Mouse (Mus musculus) limb, embryonic 11.5 days (tissue): ENCODE results near the gene Lrrc28. TPM values are rescaled to one million over a fixed set of nuclear protein-coding genes. Genes with fewer than 3 reads are reported as not detected.

Experiments used
- ATAC-seq: fragments of 200-750 bp; cut with Nextera tagmentation; 2 replicates; pipeline ENCODE4 v1.8.0; 2017; ENCODE audit warnings: low read depth; ENCODE audit not compliant: insufficient number of reproducible peaks, low FRiP score, low TSS enrichment
- DNase-seq: peaks from one replicate; pipeline ENCODE4 v3.0.0-alpha.2; 2015; ENCODE audit warnings: low spot score
- H3K27ac ChIP-seq: fragments of 300-500 bp; sonication (generic); replicated peaks from 2 replicates; pipeline ENCODE4 v1.5.1; 2014; ENCODE audit warnings: low read depth, mild to moderate bottlenecking, low read length
- H3K27me3 ChIP-seq: fragments of 300-500 bp; sonication (generic); 2 replicates; pipeline ENCODE4 v1.6.1; 2014; ENCODE audit warnings: mild to moderate bottlenecking, low read length, mixed read lengths; ENCODE audit not compliant: control insufficient read depth, insufficient read depth
- H3K36me3 ChIP-seq: fragments of 300-500 bp; sonication (generic); 2 replicates; pipeline ENCODE4 v1.6.1; 2014; ENCODE audit warnings: mild to moderate bottlenecking, low read length, moderate library complexity, mixed read lengths; ENCODE audit not compliant: control insufficient read depth, insufficient read depth
- H3K4me1 ChIP-seq: fragments of 300-500 bp; sonication (generic); 2 replicates; pipeline ENCODE4 v1.6.1; 2014; ENCODE audit warnings: low read length, mixed read lengths; ENCODE audit not compliant: control insufficient read depth, insufficient read depth
- H3K4me2 ChIP-seq: fragments of 300-500 bp; sonication (generic); 2 replicates; pipeline ENCODE4 v1.6.1; 2014; ENCODE audit warnings: low read depth, mild to moderate bottlenecking, moderate library complexity; ENCODE audit not compliant: severe bottlenecking
- H3K4me3 ChIP-seq: fragments of 300-500 bp; sonication (generic); 2 replicates; pipeline ENCODE4 v1.5.1; 2014; ENCODE audit warnings: low read depth, low read length
- H3K9ac ChIP-seq: fragments of 300-500 bp; sonication (generic); 2 replicates; pipeline ENCODE4 v1.6.1; 2014; ENCODE audit warnings: mild to moderate bottlenecking, low read length
- H3K9me3 ChIP-seq: fragments of 300-500 bp; sonication (generic); 2 replicates; pipeline ENCODE4 v1.6.1; 2016; ENCODE audit warnings: low read length; ENCODE audit not compliant: control insufficient read depth
- WGBS: fragments of 180-500 bp; shearing (Covaris S2); extraction: QIAGEN DNeasy Blood & Tissue Kit; methylation state at CpG from one replicate; pipeline ENCODE4 v1.1.7; 2014; 5-methylcytosine and 5-hydroxymethylcytosine counted together
- polyA plus RNA-seq: library from polyadenylated mRNA; unstranded; fragments of >200 nt; fragmentation: Nextera tagmentation; extraction: Ambion mirVana; gene quantifications from 2 replicates; pipeline ENCODE4 v1.2.1, GENCODE M21; 2014

Lrrc28 gene
- polyA plus RNA-seq, 1 experiment from 2014 or later, result 20.9 TPM

DNA sequence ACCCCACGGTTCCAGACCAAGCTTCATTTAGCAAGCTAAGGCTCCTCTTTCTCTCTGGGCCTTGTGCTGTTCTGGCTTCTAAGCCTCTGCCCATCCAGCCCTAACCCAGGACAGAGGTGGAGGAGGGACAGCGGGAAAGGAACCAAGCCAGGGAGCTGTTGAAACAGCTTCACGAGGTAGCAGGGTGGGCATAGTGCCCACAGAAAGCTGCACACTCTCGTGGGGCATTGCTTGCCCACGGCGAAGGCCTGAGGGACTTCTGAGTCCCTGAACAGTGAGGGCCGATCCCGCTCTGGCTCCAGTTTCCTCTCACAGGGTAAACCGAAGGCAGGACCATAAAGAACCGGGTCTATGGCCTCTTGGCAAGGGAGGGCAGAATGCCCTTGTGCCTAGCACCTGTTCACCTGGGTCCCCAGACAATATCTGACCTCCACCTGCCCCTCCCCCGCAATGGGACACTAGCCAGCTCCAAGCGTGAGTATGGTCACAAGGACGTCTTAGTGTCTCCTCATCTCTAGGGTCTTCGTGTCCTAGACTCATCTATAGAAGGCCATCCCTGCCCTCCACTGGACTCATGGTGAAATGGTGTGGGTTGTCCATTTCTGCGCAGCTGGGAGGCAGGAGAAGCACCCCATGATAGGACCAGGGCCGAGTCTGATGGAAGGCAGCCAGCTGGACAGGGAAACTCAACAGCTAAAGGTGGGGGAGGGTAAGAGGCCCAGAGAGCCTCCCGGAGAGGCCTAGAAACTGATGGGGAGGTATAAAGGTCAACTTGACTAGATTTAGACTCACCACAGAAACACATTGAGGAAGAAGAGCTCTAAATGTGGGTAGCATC lies 165.3 kb downstream of the Lrrc28 start:
- H3K27ac ChIP-seq, result no peak overlapping the region
- H3K9me3 ChIP-seq, result no peaks in the 10 kb centered on the region
- no peaks in the 10 kb centered on the region for H3K36me3 ChIP-seq
- H3K9ac ChIP-seq, result no peak overlapping the region
- no peaks in the 10 kb centered on the region for H3K27me3 ChIP-seq
- ATAC-seq (no peak), DNase-seq (no peak)
- H3K4me1 ChIP-seq, result 0 out of 2 replicates have a peak, but pooled peaks cover 7% of the 10 kb centered on the region
- 86% methylated on average over 17 of the region's 17 CpGs for WGBS
- no peak overlapping the region for H3K4me3 ChIP-seq
- no peak overlapping the region for H3K4me2 ChIP-seq

DNA sequence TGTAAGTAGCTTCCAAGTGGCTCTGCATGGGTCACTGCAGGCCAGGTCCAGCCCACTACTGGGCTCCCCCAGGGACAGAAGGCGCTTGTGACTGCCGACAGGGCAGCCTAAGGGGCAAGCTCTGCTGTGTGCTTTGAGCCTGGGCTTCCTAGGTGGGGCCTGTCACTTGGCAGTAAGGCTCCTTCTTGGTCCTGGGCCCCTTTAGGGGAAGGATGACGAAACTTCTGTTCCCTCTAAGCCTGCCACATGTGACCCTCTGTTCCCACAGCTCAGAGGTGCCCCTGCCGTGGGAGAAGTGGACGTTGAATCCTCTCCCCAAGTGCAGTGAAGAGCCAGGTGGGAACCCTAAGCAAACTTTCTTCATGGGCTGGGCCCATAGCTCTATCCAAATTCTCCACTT lies 165.9 kb downstream of the Lrrc28 start:
- Histone ChIP-seq H3K27me3 (no peaks in the 10 kb centered on the region), H3K27ac (no peak overlapping the region), H3K9ac (no peak overlapping the region), H3K4me2 (no peak overlapping the region), H3K36me3 (no peaks in the 10 kb centered on the region), H3K9me3 (no peaks in the 10 kb centered on the region), H3K4me3 (no peak overlapping the region), H3K4me1 (0 out of 2 replicates have a peak, but pooled peaks cover 7% of the 10 kb centered on the region)
- 76% methylated on average over 5 of the region's 5 CpGs for WGBS
- no peak for DNase-seq
- ATAC-seq, result no peak

DNA sequence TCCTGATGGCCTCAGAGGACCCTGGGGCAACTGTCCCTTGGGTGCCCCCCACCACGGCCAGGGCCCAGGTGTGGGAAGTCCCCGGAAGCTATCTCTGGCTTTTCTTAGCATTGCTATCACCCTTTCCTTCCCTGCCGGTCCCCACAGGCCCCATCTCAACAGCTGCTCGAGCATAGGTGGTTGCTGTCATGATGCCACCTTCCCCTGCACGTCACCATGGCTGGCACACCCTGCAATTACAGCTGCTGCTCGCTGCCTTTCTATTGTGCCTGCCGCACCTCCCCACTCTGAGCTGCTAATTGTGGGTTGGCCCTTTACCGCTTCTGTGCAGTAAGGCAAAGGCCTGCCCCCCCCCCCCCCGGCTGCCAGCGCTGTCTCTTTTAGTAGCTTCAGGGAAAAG lies 167.1 kb downstream of the Lrrc28 start:
- no peaks in the 10 kb centered on the region for H3K36me3 ChIP-seq
- no peak for DNase-seq
- ATAC-seq, result no peak
- H3K9me3 ChIP-seq, result no peaks in the 10 kb centered on the region
- no peaks in the 10 kb centered on the region for H3K27me3 ChIP-seq
- H3K4me3 ChIP-seq, result no peak overlapping the region
- no peak overlapping the region for H3K9ac ChIP-seq
- H3K4me2 ChIP-seq, result no peak overlapping the region
- 64% methylated on average over 10 of the region's 10 CpGs for WGBS
- 0 out of 2 replicates have a peak, but pooled peaks cover 7% of the 10 kb centered on the region for H3K4me1 ChIP-seq
- H3K27ac ChIP-seq, result no peak overlapping the region

DNA sequence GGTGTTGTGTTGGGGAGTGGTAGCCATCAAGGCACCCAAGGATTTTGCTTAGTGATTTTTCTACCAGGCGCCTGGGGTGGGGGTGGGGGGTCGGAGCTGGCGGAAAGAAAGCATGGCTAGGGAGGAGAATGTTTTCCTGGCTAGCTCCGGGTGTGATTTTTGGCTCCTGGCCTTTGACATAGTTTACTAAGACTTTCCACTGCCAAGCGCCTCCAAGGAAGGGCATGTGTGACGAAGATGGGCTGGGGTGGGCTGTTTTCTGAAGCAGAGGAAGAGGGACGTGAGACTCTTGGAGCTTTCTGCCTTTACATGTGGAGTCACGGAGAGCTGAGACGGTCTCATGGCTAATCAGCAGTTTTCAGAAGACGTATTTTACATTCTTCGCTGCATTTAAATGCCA lies 173.8 kb downstream of the Lrrc28 start:
- H3K27ac ChIP-seq, result no peak overlapping the region
- WGBS, result 70% methylated on average over 11 of the region's 11 CpGs
- no peak for ATAC-seq
- no peak for DNase-seq
- H3K36me3 ChIP-seq, result no peaks in the 10 kb centered on the region
- H3K9ac ChIP-seq, result no peak overlapping the region
- H3K27me3 ChIP-seq, result no peaks in the 10 kb centered on the region
- no peaks in the 10 kb centered on the region for H3K9me3 ChIP-seq
- H3K4me2 ChIP-seq, result no peak overlapping the region
- no peak overlapping the region for H3K4me3 ChIP-seq
- no peaks in the 10 kb centered on the region for H3K4me1 ChIP-seq

DNA sequence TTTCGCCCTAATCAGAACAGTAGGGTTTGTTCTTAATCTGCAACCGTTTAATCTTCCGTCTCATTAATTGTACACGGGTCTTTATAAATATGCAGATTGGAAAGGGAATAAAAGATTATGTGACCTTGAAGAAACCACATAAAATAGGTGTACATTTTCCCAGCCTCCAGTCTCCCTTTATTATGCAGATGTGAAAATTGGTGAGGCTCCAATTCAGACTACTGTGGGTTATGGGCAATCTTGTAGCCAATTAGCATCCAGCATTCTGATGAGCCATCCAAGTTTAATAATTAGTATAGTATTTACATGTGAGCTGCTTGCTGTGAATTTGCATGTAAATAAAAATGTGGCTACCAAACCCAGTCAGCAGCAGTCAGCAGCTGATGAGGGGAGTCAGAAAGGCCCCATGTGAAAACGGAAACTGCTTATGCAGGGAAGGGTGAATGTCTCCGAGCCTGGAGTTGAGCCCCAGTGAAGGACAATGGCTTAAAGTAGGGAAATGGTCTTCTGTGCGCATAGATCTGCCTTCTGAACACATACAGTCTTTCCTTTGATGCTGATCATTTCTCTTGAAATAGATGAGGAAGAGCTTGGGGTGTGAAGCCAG lies 176.2 kb downstream of the Lrrc28 start:
- DNase-seq, result no peak
- no peak overlapping the region for H3K27ac ChIP-seq
- no peaks in the 10 kb centered on the region for H3K4me1 ChIP-seq
- no peak overlapping the region for H3K9ac ChIP-seq
- H3K4me2 ChIP-seq, result no peak overlapping the region
- no peak overlapping the region for H3K4me3 ChIP-seq
- H3K9me3 ChIP-seq, result no peaks in the 10 kb centered on the region
- 86% methylated on average over 7 of the region's 7 CpGs for WGBS
- ATAC-seq, result no peak
- H3K27me3 ChIP-seq, result no peaks in the 10 kb centered on the region
- H3K36me3 ChIP-seq, result no peaks in the 10 kb centered on the region

DNA sequence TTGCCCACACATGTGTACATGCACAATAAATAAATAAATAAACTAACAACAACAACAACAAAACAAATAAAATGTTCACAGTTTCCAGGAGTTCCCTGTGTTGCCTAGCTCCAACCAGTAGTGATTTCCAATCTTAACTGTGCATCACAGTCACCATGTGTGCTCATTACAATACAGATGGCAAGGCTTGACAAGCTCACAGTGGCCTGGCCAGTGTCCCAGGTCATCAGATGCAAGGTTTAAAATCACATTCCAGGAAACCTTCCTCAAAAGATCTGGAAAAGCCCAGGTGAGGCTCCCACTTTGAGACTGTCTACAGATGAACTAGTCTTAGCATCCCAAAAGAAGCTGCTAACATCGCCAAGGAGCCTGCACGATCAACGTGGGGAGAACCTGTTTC lies 176.9 kb downstream of the Lrrc28 start:
- Histone ChIP-seq H3K4me1 (no peaks in the 10 kb centered on the region), H3K4me2 (no peak overlapping the region), H3K9me3 (no peaks in the 10 kb centered on the region), H3K9ac (no peak overlapping the region), H3K27ac (no peak overlapping the region), H3K4me3 (no peak overlapping the region), H3K27me3 (no peaks in the 10 kb centered on the region), H3K36me3 (no peaks in the 10 kb centered on the region)
- DNase-seq, result no peak
- 91% methylated on average over 3 of the region's 3 CpGs for WGBS
- ATAC-seq, result no peak

DNA sequence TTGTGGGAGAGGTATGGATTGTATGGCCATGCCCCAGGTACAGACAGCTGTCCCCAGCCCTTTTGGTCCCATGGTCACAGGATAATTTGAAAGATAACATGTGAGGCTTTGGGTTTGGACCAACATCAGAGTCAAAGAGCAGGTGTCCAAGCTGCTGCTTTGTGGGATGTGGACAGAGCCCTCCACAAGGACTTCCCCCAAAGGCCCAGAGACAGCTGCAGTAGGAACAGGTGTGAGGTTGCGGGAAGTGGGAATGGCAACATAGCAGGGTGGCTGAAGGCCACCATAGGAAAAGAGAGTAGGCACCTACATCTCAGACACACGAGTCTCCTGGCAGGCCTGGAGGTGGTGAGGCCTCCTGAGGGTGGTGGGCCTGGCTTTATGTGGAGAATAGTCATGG lies 178.7 kb downstream of the Lrrc28 start:
- no peaks in the 10 kb centered on the region for H3K9me3 ChIP-seq
- H3K27me3 ChIP-seq, result no peaks in the 10 kb centered on the region
- 93% methylated on average over 2 of the region's 2 CpGs for WGBS
- no peak overlapping the region for H3K4me3 ChIP-seq
- ATAC-seq (no peak), DNase-seq (no peak)
- H3K4me2 ChIP-seq, result no peak overlapping the region
- no peak overlapping the region for H3K27ac ChIP-seq
- no peaks in the 10 kb centered on the region for H3K36me3 ChIP-seq
- no peaks in the 10 kb centered on the region for H3K4me1 ChIP-seq
- H3K9ac ChIP-seq, result no peak overlapping the region

DNA sequence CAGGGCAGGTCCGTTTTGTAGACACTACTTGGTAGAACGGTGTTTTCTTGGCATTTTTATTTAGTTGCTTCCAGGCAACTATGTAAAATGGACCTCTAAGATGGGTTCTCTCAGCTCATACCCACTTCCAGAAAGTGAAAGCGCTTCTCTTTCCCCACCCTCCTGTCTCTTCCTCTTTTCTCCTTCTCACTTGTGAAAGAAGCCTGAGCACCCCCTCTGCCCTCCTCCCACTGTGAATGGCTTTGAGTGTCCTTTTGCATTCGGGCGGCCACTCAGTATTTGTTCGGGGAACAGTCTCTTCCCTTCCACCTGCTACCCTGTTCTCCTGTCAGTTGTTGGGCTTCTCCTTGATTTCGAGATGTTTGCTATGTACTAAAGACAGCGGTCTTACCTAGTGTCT lies 180.4 kb downstream of the Lrrc28 start:
- ATAC-seq, result no peak

More for the DNA sequence above, 180.4 kb downstream of the Lrrc28 start:
- Histone ChIP-seq H3K4me3 (no peak overlapping the region), H3K4me1 (no peaks in the 10 kb centered on the region), H3K27me3 (no peaks in the 10 kb centered on the region), H3K36me3 (no peaks in the 10 kb centered on the region), H3K9me3 (no peaks in the 10 kb centered on the region), H3K9ac (no peak overlapping the region), H3K4me2 (no peak overlapping the region), H3K27ac (no peak overlapping the region)
- WGBS, result 90% methylated on average over 8 of the region's 8 CpGs
- no peak for DNase-seq
